Mouse (Mus musculus): Measurements from ENCODE around the gene Creg1.
"Not testable (repeated sequence)": the region's sequence is repeated elsewhere in the genome, so short reads cannot be mapped to it uniquely, and the experiment has no call there.

The Creg1 gene

GRCm38 (mm10) chr1:165751838-165752237, 11.7 kb upstream of the Creg1 start:
- DNase-seq (ENCODE audit: low spot score): no peak

GRCm38 (mm10) chr1:165754205-165754604, 9.3 kb upstream of the Creg1 start:
- DNase-seq (ENCODE audit: low spot score): no peak

- no peak for DNase-seq (ENCODE audit: low spot score)
Measured at GRCm38 (mm10) chr1:165755194-165755593, 8.4 kb upstream of the Creg1 start.

- DNase-seq (ENCODE audit: low spot score): no peak
Measured at GRCm38 (mm10) chr1:165761522-165762305, 1.8 kb upstream of the Creg1 start.

- DNase-seq (ENCODE audit: low spot score): not testable (repeated sequence)
Measured at GRCm38 (mm10) chr1:165762498-165762897, 1.0 kb upstream of the Creg1 start.

- DNase-seq (ENCODE audit: low spot score): no peak
Measured at GRCm38 (mm10) chr1:165762914-165763634, 472 bp upstream of the Creg1 start.

- no peak for DNase-seq (ENCODE audit: low spot score)
Measured at GRCm38 (mm10) chr1:165764571-165764970, 1.0 kb downstream of the Creg1 start.

- DNase-seq (ENCODE audit: low spot score): no peak
Measured at GRCm38 (mm10) chr1:165765041-165765440, 1.5 kb downstream of the Creg1 start.

GRCm38 (mm10) chr1:165765651-165766294, 2.2 kb downstream of the Creg1 start:
- no peak for DNase-seq (ENCODE audit: low spot score)

- peak; percentile 72 for DNase-seq (ENCODE audit: low spot score)
Measured at GRCm38 (mm10) chr1:165766295-165766890, 2.8 kb downstream of the Creg1 start.

- DNase-seq (ENCODE audit: low spot score): peak; percentile 83
Measured at GRCm38 (mm10) chr1:165768894-165769512, 5.5 kb downstream of the Creg1 start.

- DNase-seq (ENCODE audit: low spot score): no peak
Measured at GRCm38 (mm10) chr1:165770181-165770759, 6.7 kb downstream of the Creg1 start.

GRCm38 (mm10) chr1:165771491-165771897, 7.9 kb downstream of the Creg1 start:
- DNase-seq (ENCODE audit: low spot score): peak; percentile 88

- no peak for DNase-seq (ENCODE audit: low spot score)
Measured at GRCm38 (mm10) chr1:165771998-165772397, 8.5 kb downstream of the Creg1 start.

GRCm38 (mm10) chr1:165775518-165776294, 12.2 kb downstream of the Creg1 start:
- DNase-seq (ENCODE audit: low spot score): no peak

GRCm38 (mm10) chr1:165779954-165780585, 16.5 kb downstream of the Creg1 start:
- no peak for DNase-seq (ENCODE audit: low spot score)

- no peak for DNase-seq (ENCODE audit: low spot score)
Measured at GRCm38 (mm10) chr1:165780586-165781111, 17.1 kb downstream of the Creg1 start.

- DNase-seq (ENCODE audit: low spot score): no peak
Measured at GRCm38 (mm10) chr1:165781426-165781825, 17.9 kb downstream of the Creg1 start.

GRCm38 (mm10) chr1:165781911-165782310, 18.4 kb downstream of the Creg1 start:
- no peak for DNase-seq (ENCODE audit: low spot score)

GRCm38 (mm10) chr1:165786296-165786695, 22.8 kb downstream of the Creg1 start:
- DNase-seq (ENCODE audit: low spot score): no peak
